Mouse (Mus musculus) heart, embryonic 14.5 days (tissue): Measurements from ENCODE around the gene Alox12. TPM values are rescaled to one million over a fixed set of nuclear protein-coding genes. Genes with fewer than 3 reads are reported as not detected.

ENCODE experiments used
- ATAC-seq: fragments of 200-750 bp; cut with Nextera tagmentation; 2 replicates; pipeline ENCODE4 v1.8.0; 2017; ENCODE audit warnings: low read depth, moderate TSS enrichment; ENCODE audit not compliant: insufficient number of reproducible peaks, insufficient read depth, low FRiP score
- H3K27ac ChIP-seq, 2 experiments: fragments of 200-500 bp in 1 of 2; fragments of 300-500 bp in 1 of 2; sonication (generic) in 1 of 2; replicated peaks in 1 of 2; 2 replicates each; pipeline ENCODE4 v1.5.1; 2012 to 2014; ENCODE audit warnings: low read depth in 2 of 2, low read length in 2 of 2, control low read depth in 1 of 2, mild to moderate bottlenecking in 1 of 2, mixed read lengths in 1 of 2; ENCODE audit not compliant: control insufficient read depth in 1 of 2, insufficient read depth in 1 of 2
- H3K27me3 ChIP-seq: fragments of 300-500 bp; sonication (generic); 2 replicates; pipeline ENCODE4 v1.6.1; 2014; ENCODE audit warnings: mild to moderate bottlenecking, low read length, control low read depth; ENCODE audit not compliant: control insufficient read depth, insufficient read depth
- H3K36me3 ChIP-seq: fragments of 300-500 bp; sonication (generic); 2 replicates; pipeline ENCODE4 v1.6.1; 2014; ENCODE audit warnings: mild to moderate bottlenecking, control low read depth, low read length, mixed read lengths; ENCODE audit not compliant: control insufficient read depth, insufficient read depth
- H3K4me1 ChIP-seq, 2 experiments: fragments of 200-500 bp in 1 of 2; fragments of 300-500 bp in 1 of 2; sonication (generic) in 1 of 2; 2 replicates each; pipeline ENCODE4 v1.6.1; 2012 to 2014; ENCODE audit warnings: low read length in 2 of 2, control low read depth in 1 of 2, mixed read lengths in 1 of 2; ENCODE audit not compliant: control insufficient read depth in 2 of 2, insufficient read depth in 2 of 2
- H3K4me2 ChIP-seq: fragments of 300-500 bp; sonication (generic); 2 replicates; pipeline ENCODE4 v1.6.1; 2014; ENCODE audit warnings: mild to moderate bottlenecking, low read length
- H3K4me3 ChIP-seq, 2 experiments: fragments of 200-500 bp in 1 of 2; fragments of 300-500 bp in 1 of 2; sonication (generic) in 1 of 2; 2 replicates each; pipeline ENCODE4 v1.5.1; 2012 to 2014; ENCODE audit warnings: low read length in 2 of 2, mild to moderate bottlenecking in 2 of 2, control low read depth in 1 of 2, low read depth in 1 of 2, moderate library complexity in 1 of 2; ENCODE audit not compliant: control insufficient read depth in 1 of 2, insufficient read depth in 1 of 2
- H3K9ac ChIP-seq: fragments of 300-500 bp; sonication (generic); 2 replicates; pipeline ENCODE4 v1.6.1; 2014; ENCODE audit warnings: mild to moderate bottlenecking, low read length
- H3K9me3 ChIP-seq: fragments of 300-500 bp; sonication (generic); 2 replicates; pipeline ENCODE4 v1.6.1; 2016; ENCODE audit warnings: low read length, control low read depth; ENCODE audit not compliant: control insufficient read depth
- WGBS: fragments of 180-500 bp; shearing (Covaris S2); extraction: QIAGEN DNeasy Blood & Tissue Kit; methylation state at CpG from one replicate; pipeline ENCODE4 v1.1.7; 2014; 5-methylcytosine and 5-hydroxymethylcytosine counted together
- polyA plus RNA-seq: library from polyadenylated mRNA; unstranded; fragments of >200 nt; fragmentation: Nextera tagmentation; extraction: Ambion mirVana; gene quantifications from 2 replicates; pipeline ENCODE4 v1.2.1, GENCODE M21; 2014

Alox12 gene
- polyA plus RNA-seq, 1 experiment from 2014 or later = 3.0 TPM

- Histone ChIP-seq H3K27me3 (peaks cover 49% of the 10 kb centered on the region), H3K4me2 (peak overlapping the region; percentile 53), H3K4me1 (peaks cover 18 to 33% of the 10 kb centered on the region in 2 experiments), H3K4me3 (peak overlapping the region; percentile 45 to 51), H3K36me3 (peaks cover 8% of the 10 kb centered on the region; the same call in 1 of the 2 replicates), H3K9ac (peak overlapping the region; percentile 72), H3K27ac (peak overlapping the region in 1 of 2 experiments; percentile 83; a peak in 2 of 4 replicates), H3K9me3 (no peaks in the 10 kb centered on the region)
- ATAC-seq = no peak
- 70% methylated on average over 4 of the region's 4 CpGs for WGBS
Observed at GRCm38 (mm10) chr11:70227661-70228245, 27.4 kb downstream of the Alox12 start.

- peak overlapping the region in 1 of 2 experiments; percentile 37; a peak in 1 of 4 replicates for H3K27ac ChIP-seq
- WGBS = 23% methylated on average over 5 of the region's 5 CpGs
- H3K4me1 ChIP-seq = peaks cover 18 to 31% of the 10 kb centered on the region in 2 experiments
- H3K4me2 ChIP-seq = peak overlapping the region; percentile 53
- H3K4me3 ChIP-seq = peak overlapping the region; percentile 20 to 45; a peak in 3 of 4 replicates
- H3K36me3 ChIP-seq = peaks cover 8% of the 10 kb centered on the region; the same call in 1 of the 2 replicates
- H3K9me3 ChIP-seq = no peaks in the 10 kb centered on the region
- no peak for ATAC-seq
- H3K27me3 ChIP-seq = peaks cover 49% of the 10 kb centered on the region
- peak overlapping the region; percentile 72 for H3K9ac ChIP-seq
Observed at GRCm38 (mm10) chr11:70227126-70227525, 28.0 kb downstream of the Alox12 start.

GRCm38 (mm10) chr11:70226602-70226890 lies 28.6 kb downstream of the Alox12 start:
- peak overlapping the region; percentile 53 for H3K4me2 ChIP-seq
- 8% methylated on average over 18 of the region's 18 CpGs for WGBS
- ATAC-seq = no peak
- no peaks in the 10 kb centered on the region for H3K9me3 ChIP-seq
- peak overlapping the region; percentile 20 to 45 for H3K4me3 ChIP-seq
- peaks cover 8% of the 10 kb centered on the region; the same call in 1 of the 2 replicates for H3K36me3 ChIP-seq
- H3K27ac ChIP-seq = peak overlapping the region in 1 of 2 experiments; percentile 55; a peak in 1 of 4 replicates
- H3K27me3 ChIP-seq = peaks cover 49% of the 10 kb centered on the region
- peaks cover 22 to 36% of the 10 kb centered on the region in 2 experiments for H3K4me1 ChIP-seq
- peak overlapping the region; percentile 72 for H3K9ac ChIP-seq

GRCm38 (mm10) chr11:70225798-70226601 lies 29.2 kb downstream of the Alox12 start:
- no peaks in the 10 kb centered on the region for H3K9me3 ChIP-seq
- peaks cover 22 to 36% of the 10 kb centered on the region in 2 experiments for H3K4me1 ChIP-seq
- peak overlapping the region; percentile 53 for H3K4me2 ChIP-seq
- ATAC-seq = no peak
- peak overlapping the region; percentile 22 to 55 for H3K27ac ChIP-seq
- 17% methylated on average over 27 of the region's 27 CpGs for WGBS
- peak overlapping the region; percentile 72 for H3K9ac ChIP-seq
- H3K36me3 ChIP-seq = peaks cover 8% of the 10 kb centered on the region; the same call in 1 of the 2 replicates
- H3K27me3 ChIP-seq = peaks cover 49% of the 10 kb centered on the region
- peak overlapping the region; percentile 20 to 45 for H3K4me3 ChIP-seq

- Histone ChIP-seq H3K9me3 (no peaks in the 10 kb centered on the region), H3K4me1 (peaks cover 23 to 29% of the 10 kb centered on the region in 2 experiments), H3K4me2 (peak overlapping the region; percentile 53; the same call in 1 of the 2 replicates), H3K27me3 (peaks cover 34% of the 10 kb centered on the region), H3K4me3 (no peak overlapping the region), H3K27ac (peak overlapping the region; percentile 69 to 72), H3K36me3 (peaks cover 8% of the 10 kb centered on the region; the same call in 1 of the 2 replicates), H3K9ac (no peak overlapping the region)
- WGBS = 64% methylated on average over 9 of the region's 9 CpGs
- ATAC-seq = no peak
Observed at GRCm38 (mm10) chr11:70223724-70224123, 31.4 kb downstream of the Alox12 start.

GRCm38 (mm10) chr11:70221603-70222500 lies 33.3 kb downstream of the Alox12 start:
- no peak for ATAC-seq
- H3K9ac ChIP-seq = peak overlapping the region; percentile 74
- peaks cover 18 to 26% of the 10 kb centered on the region in 2 experiments for H3K4me1 ChIP-seq
- peaks cover 23% of the 10 kb centered on the region for H3K27me3 ChIP-seq
- no peaks in the 10 kb centered on the region for H3K9me3 ChIP-seq
- 12% methylated on average over 14 of the region's 14 CpGs for WGBS
- H3K36me3 ChIP-seq = peaks cover 5% of the 10 kb centered on the region; the same call in 1 of the 2 replicates
- H3K27ac ChIP-seq = peak overlapping the region; percentile 81 to 88
- peak overlapping the region; percentile 46 to 63 for H3K4me3 ChIP-seq
- peak overlapping the region; percentile 90 for H3K4me2 ChIP-seq
